Mouse (Mus musculus): Measurements from ENCODE around the gene Rpp25.

DNA sequence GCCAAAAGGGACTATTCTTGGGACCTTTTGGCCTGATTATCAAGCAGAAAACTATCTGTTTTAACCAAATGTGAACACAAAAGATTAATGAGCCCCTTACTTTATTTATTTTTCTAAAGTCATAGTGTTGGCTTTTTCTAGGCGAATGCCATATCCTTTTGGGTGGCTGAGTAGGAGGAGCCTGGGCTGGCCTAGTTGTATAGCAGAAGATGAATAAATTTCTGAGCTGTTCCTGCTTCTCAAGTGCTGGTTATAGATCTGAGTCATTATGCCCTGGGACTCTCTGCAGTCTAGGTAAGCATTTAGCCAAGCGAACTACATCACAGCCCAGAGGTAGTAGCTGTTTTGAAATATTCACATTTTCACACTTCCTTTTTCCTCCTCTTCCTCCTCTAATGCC lies 21.7 kb downstream of the Rpp25 start:
- TF ChIP-seq CTCF (IDR thresholded peaks at IDR 0.05; ENCODE audit: borderline replicate concordance, insufficient read depth, low read length) (no peak), POLR2A (IDR thresholded peaks at IDR 0.05; ENCODE audit: low read depth, low read length) (no peak)
